Mouse (Mus musculus) regulatory T cell (primary cell): ENCODE results near the gene Fbxw9.

Experiments used
- in situ Hi-C: fragments of 300-600 bp; cut with MboI, MseI; formaldehyde crosslinking; loops from one replicate; pipeline ENCODE4 v1.15.1; 2025; ENCODE audit warnings: high pct_unique_total_duplicates

The Fbxw9 gene

DNA sequence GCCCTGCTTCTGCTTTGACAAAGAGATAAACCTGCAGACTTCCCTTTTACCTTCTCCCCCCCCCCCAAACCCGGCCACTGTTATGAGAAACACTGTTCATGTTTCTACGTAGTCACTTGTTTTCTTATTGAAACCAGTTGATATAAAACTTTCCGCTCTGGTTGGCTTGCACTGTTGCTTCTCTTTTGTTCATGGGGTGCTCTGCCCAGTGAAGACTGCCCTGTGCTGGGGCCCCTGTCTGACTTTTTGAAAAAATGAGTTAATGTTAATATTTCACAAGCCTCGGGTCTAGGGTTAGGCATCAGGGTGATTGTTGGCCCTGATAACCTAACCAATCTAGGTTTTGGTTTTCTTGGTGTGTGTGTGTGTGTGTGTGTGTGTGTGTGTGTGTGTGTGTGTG is 22.3 kb downstream of the Fbxw9 start:
- in situ Hi-C loops, result loop anchor here (10.0 kb wide), 1 partner anchor 223 kb away; no protein-coding TSS in a partner anchor

GRCm38 (mm10) chr8:85083108-85083813 is 23.4 kb downstream of the Fbxw9 start, which contains the start of gene Man2b1:
Gene Man2b1 (plus strand): TSS chr8:85083270.
- in situ Hi-C loops, result loop anchor here (10.0 kb wide), 1 partner anchor 222 kb away; no protein-coding TSS in a partner anchor

DNA sequence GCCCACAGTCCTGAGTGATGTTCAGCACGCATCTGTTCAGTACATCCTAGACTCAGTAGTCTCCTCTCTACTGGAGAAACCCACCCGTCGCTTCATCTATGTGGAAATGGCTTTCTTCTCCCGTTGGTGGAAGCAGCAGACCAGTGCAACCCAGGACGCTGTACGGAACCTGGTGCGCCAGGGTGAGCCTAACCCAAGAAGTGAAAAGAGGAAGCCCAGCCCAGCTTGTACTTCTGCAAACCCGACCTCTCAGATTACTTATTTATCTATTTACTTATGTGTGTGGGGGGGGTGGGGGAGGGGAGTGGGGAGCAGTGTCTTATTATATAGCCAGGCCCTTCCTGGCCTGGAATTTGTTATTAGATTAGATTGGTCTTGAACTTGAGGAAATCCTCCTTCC is 24.8 kb downstream of the Fbxw9 start:
- in situ Hi-C loops, result loop anchor here (10.0 kb wide), 1 partner anchor 220 kb away; no protein-coding TSS in a partner anchor

GRCm38 (mm10) chr8:85086238-85086637 is 26.4 kb downstream of the Fbxw9 start:
- in situ Hi-C loops, result loop anchor here (10.0 kb wide), 1 partner anchor 219 kb away; no protein-coding TSS in a partner anchor

GRCm38 (mm10) chr8:85088771-85089170 is 28.9 kb downstream of the Fbxw9 start:
- in situ Hi-C loops, result loop anchor here (10.0 kb wide), 1 partner anchor 216 kb away; no protein-coding TSS in a partner anchor

GRCm38 (mm10) chr8:85090856-85091255 is 31.0 kb downstream of the Fbxw9 start:
- in situ Hi-C loops, result no loop called here

GRCm38 (mm10) chr8:85091526-85092090 is 31.8 kb downstream of the Fbxw9 start:
- in situ Hi-C loops, result no loop called here

- in situ Hi-C loops, result no loop called here
Measured at GRCm38 (mm10) chr8:85095051-85095450, 35.2 kb downstream of the Fbxw9 start.

DNA sequence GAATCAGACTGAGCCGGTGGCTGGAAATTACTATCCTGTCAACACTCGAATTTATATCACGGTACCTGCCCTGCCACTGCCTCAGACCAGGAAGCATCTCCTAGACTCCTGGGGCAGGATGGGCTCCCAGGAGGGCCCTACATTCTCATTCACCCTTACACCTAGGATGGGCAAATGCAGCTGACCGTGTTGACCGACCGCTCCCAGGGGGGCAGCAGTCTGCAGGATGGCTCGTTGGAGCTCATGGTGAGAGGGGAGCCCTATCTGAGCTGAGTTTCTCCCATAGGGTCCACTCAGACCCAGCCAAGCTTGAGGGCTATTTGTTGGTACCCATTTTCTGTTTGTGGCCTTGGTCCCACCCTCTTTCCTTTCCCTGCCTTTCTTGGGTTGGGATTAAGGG is 35.7 kb downstream of the Fbxw9 start:
- in situ Hi-C loops, result no loop called here

DNA sequence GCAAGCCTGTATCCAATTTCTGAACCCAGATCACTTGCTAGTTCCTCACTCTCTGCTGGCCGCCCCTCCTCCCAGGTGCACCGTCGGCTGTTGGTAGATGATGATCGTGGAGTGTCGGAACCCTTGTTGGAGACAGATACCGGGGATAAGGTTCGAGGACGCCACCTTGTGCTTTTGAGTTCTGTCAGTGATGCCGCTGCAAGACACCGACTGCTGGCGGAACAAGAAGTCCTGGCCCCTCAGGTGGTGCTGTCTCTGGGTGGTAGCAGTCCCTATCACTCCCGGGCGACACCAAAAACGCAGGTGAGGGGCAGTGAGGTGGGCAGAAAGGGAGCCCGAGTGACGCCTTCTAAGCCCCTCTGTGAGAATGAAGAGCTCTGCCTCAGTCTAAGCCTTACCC is 36.3 kb downstream of the Fbxw9 start:
- in situ Hi-C loops, result no loop called here

DNA sequence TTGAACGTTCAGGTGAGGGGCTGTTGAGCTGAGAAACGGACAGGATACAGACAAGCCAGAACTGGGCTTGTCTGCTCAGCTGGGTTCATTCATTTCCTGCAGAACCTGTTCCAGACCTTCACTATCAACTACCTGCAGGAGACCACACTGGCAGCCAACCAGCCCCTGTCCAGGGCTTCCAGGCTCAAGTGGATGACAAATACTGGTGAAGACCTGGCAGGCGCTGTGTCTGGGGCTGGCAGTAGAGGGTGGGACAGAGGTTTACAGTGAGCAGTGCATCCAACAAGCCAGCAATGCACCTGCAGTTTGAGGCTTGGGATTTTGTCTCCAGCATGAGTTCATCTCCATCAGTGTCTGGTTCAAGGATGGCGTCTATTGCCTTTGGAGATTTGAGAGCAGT is 37.0 kb downstream of the Fbxw9 start:
- in situ Hi-C loops, result no loop called here

GRCm38 (mm10) chr8:85100076-85100665 is 40.3 kb downstream of the Fbxw9 start:
- in situ Hi-C loops, result no loop called here

GRCm38 (mm10) chr8:85113241-85113640 is 53.4 kb downstream of the Fbxw9 start:
- in situ Hi-C loops, result no loop called here

GRCm38 (mm10) chr8:85115501-85115900 is 55.6 kb downstream of the Fbxw9 start:
- in situ Hi-C loops, result no loop called here
